Mouse (Mus musculus) kidney, postnatal 25 days (tissue): ENCODE results near the gene Olfr1134.
"Not testable (repeated sequence)": the region's sequence is repeated elsewhere in the genome, so short reads cannot be mapped to it uniquely, and the experiment has no call there.

Experiments
- DNase-seq, 2 experiments: peaks; one replicate each; pipeline ENCODE4 v3.0.0; 2021; ENCODE audit warnings: mixed read lengths in 2 of 2

The Olfr1134 gene

GRCm38 (mm10) chr2:87658360-87658759, at the start of gene Olfr1134:
TSS of gene Olfr1134 (minus strand) at chr2:87658460.
- DNase-seq = no peak

DNA sequence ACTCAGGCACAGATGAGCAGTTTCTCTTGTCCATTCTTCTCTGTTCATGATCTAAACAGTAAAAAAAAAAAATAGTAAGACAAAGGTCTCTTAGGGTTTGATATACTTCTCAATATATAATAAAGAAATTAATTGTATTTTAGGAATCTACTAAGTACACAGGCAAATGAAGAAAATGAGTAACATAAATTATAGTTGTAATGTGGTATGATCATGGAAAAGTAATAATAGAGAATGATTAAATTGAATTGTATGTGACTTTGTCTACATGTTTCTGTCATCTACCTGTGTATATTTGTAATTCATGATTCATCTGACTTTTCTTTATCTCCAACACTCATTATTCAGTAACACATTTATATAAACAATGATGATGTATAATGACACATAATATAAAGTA, 35.6 kb upstream of the Olfr1134 start, which contains the start of gene Olfr1136:
Gene Olfr1136, minus strand, starts transcription at position 101 of the 400 bp plus-strand sequence.
- no peak for DNase-seq

GRCm38 (mm10) chr2:87673564-87673963, 15.3 kb upstream of the Olfr1134 start, which contains the start of gene Olfr1135:
TSS of gene Olfr1135 (minus strand) at chr2:87673664.
- DNase-seq = no peak

GRCm38 (mm10) chr2:87647274-87647673, 11.0 kb downstream of the Olfr1134 start, which contains the start of gene Olfr1133:
TSS of gene Olfr1133 (minus strand) at chr2:87647374.
- no peak for DNase-seq

DNA sequence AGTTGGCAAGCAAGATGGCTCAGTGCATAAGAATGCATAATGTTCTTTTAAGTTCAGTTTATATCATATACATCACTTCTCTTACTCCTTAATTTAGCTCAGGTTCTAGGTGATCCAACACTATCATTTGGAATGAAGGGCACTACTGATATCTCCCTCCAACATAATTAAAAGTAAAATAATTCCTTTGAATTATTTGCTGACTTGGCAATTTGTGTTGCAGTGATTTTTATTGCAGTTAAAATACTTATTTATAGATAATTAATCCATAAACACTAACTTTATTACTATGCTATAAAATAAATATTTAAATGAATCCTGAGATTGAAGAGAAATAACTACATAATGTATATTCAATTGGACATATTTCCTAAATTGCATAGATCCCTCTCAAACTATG, 15.8 kb downstream of the Olfr1134 start:
- DNase-seq = no peak

DNA sequence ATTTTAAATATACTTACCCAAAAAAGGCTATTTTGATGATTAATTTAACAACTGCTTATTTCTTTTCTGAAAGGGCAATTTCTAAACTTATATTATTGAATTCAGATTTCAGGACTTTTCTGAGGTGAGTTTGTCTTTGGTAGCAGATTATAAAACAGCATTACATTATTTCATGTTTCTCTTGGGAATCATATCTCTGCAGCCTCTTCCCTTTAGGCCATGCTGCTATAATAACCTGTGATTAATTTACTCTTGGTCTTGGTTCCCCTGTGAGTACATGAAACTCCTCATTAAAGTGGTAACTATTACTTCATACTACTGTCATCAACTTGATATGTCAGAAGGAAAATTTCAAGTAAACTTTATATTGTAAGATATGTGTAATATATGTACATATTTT, 20.8 kb downstream of the Olfr1134 start, which contains the start of gene Olfr1132:
Gene Olfr1132, minus strand, starts transcription at position 101 of the 400 bp plus-strand sequence.
- no peak for DNase-seq

DNA sequence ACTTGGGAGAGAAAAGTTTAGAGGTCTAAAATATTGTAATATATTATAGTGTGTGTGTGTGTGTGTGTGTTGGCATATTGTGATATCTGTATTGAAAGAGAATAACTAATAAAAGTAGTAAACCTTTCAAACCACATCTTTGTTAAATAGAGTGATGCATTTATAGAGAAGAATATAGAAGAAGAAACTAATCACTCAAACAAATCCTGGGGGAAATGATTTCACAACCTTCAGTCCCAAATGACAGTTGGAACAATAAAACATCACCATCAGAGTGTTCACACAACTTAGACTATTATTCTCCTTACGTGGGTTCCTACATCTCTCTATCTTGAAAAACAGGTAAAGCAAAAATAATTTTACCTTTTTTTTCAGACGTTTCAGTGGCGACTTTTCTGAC, 31.5 kb downstream of the Olfr1134 start, which contains the start of gene Olfr1131:
Gene Olfr1131, plus strand, starts transcription at position 301 of the 400 bp plus-strand sequence.
- no peak for DNase-seq

- not testable (repeated sequence) for DNase-seq
Measured at GRCm38 (mm10) chr2:87605912-87606311, 52.3 kb downstream of the Olfr1134 start, which contains the start of gene Olfr1130. TSS of gene Olfr1130 (plus strand) at chr2:87606212.
